Mouse (Mus musculus): ENCODE data around the gene Selenoo. TPM values are rescaled to one million over a fixed set of nuclear protein-coding genes. Genes with fewer than 3 reads are reported as not detected.

The Selenoo gene
- polyA plus RNA-seq, 2 experiments: 7.4 to 8.9 TPM

DNA sequence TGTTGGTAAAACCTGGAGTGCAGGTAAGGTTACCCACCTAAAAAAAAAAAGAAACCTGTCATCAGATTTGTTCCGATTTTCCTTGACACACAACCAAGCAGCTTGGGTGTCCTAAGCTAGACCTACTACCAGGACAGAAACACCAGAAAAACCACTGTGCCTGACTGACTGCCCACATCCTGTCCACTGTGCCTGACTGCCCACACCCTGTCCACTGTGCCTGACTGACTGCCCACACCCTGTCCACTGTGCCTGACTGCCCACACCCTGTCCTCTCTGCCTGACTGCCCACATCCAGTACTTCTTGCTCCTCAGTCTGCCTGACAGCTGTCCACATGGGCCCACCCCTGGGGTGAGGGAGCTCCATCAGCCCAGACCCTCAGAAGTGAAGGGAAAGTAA lies 18.1 kb downstream of the Selenoo start:
- Histone ChIP-seq H3K27me3 (ENCODE audit: control insufficient read depth, insufficient read depth, low read length) (no peaks in the 10 kb centered on the region), H3K9me3 (ENCODE audit: control insufficient read depth, low read length) (no peaks in the 10 kb centered on the region), H3K9ac (replicated peaks) (no peak overlapping the region), H3K36me3 (replicated peaks; ENCODE audit: control insufficient read depth, insufficient read depth, low read depth) (peaks cover 58% of the 10 kb centered on the region), H3K4me1 (replicated peaks; ENCODE audit: control insufficient read depth in 2 of 2, insufficient read depth in 2 of 2, low read length in 1 of 2) (no peaks in the 10 kb centered on the region), H3K4me2 (ENCODE audit: low read depth) (no peak overlapping the region), H3K27ac (no peak overlapping the region), H3K4me3 (ENCODE audit: insufficient read depth in 1 of 2, low read depth in 2 of 2, low read length in 2 of 2) (no peak overlapping the region)
- TF ChIP-seq CTCF (IDR thresholded peaks at IDR 0.05; ENCODE audit: low read depth): no peak
- TF ChIP-seq EP300 (IDR thresholded peaks at IDR 0.05; ENCODE audit: low read depth): no peak
- ATAC-seq (ENCODE audit: insufficient read depth) (no peak), DNase-seq (ENCODE audit: low read depth in 3 of 3, low spot score in 3 of 3) (no peak)
- WGBS (ENCODE audit: insufficient replicate concordance): 88% methylated on average over 1 of the region's 1 CpGs

GRCm38 (mm10) chr15:89110147-89110546 lies 21.3 kb downstream of the Selenoo start:
- H3K9me3 ChIP-seq (ENCODE audit: control insufficient read depth, low read length): no peaks in the 10 kb centered on the region
- no peaks in the 10 kb centered on the region for H3K27me3 ChIP-seq (ENCODE audit: control insufficient read depth, insufficient read depth, low read length)
- DNase-seq (ENCODE audit: low read depth in 3 of 3, low spot score in 3 of 3): no peak
- WGBS (ENCODE audit: insufficient replicate concordance): 72% methylated on average over 9 of the region's 9 CpGs
- H3K27ac ChIP-seq: no peak overlapping the region
- TF ChIP-seq EP300 (IDR thresholded peaks at IDR 0.05; ENCODE audit: low read depth): no peak
- H3K36me3 ChIP-seq (replicated peaks; ENCODE audit: control insufficient read depth, insufficient read depth, low read depth): peaks cover 49% of the 10 kb centered on the region
- H3K4me3 ChIP-seq (ENCODE audit: insufficient read depth in 1 of 2, low read depth in 2 of 2, low read length in 2 of 2): no peak overlapping the region
- H3K4me1 ChIP-seq (replicated peaks; ENCODE audit: control insufficient read depth in 2 of 2, insufficient read depth in 2 of 2, low read length in 1 of 2): no peaks in the 10 kb centered on the region
- ATAC-seq (ENCODE audit: insufficient read depth): no peak
- H3K9ac ChIP-seq (replicated peaks): no peak overlapping the region
- H3K4me2 ChIP-seq (ENCODE audit: low read depth): no peak overlapping the region

- H3K9ac ChIP-seq (replicated peaks): no peak overlapping the region
- TF ChIP-seq EP300 (IDR thresholded peaks at IDR 0.05; ENCODE audit: low read depth) (no peak), CTCF (IDR thresholded peaks at IDR 0.05; ENCODE audit: low read depth) (peak; percentile 31; the same call in 1 of the 2 replicates)
- no peak overlapping the region for H3K4me2 ChIP-seq (ENCODE audit: low read depth)
- H3K4me1 ChIP-seq (replicated peaks; ENCODE audit: control insufficient read depth in 2 of 2, insufficient read depth in 2 of 2, low read length in 1 of 2): peaks cover 4 to 14% of the 10 kb centered on the region in 2 experiments; a peak in 3 of 4 replicates
- ATAC-seq (ENCODE audit: insufficient read depth) (no peak), DNase-seq (ENCODE audit: low read depth in 3 of 3, low spot score in 3 of 3) (no peak)
- no peak overlapping the region for H3K27ac ChIP-seq
- no peaks in the 10 kb centered on the region for H3K27me3 ChIP-seq (ENCODE audit: control insufficient read depth, insufficient read depth, low read length)
- H3K9me3 ChIP-seq (ENCODE audit: control insufficient read depth, low read length): no peaks in the 10 kb centered on the region
- no peak overlapping the region for H3K4me3 ChIP-seq (ENCODE audit: insufficient read depth in 1 of 2, low read depth in 2 of 2, low read length in 2 of 2)
- peaks cover 33% of the 10 kb centered on the region for H3K36me3 ChIP-seq (replicated peaks; ENCODE audit: control insufficient read depth, insufficient read depth, low read depth)
Observed at GRCm38 (mm10) chr15:89118007-89118406, 29.1 kb downstream of the Selenoo start.

DNA sequence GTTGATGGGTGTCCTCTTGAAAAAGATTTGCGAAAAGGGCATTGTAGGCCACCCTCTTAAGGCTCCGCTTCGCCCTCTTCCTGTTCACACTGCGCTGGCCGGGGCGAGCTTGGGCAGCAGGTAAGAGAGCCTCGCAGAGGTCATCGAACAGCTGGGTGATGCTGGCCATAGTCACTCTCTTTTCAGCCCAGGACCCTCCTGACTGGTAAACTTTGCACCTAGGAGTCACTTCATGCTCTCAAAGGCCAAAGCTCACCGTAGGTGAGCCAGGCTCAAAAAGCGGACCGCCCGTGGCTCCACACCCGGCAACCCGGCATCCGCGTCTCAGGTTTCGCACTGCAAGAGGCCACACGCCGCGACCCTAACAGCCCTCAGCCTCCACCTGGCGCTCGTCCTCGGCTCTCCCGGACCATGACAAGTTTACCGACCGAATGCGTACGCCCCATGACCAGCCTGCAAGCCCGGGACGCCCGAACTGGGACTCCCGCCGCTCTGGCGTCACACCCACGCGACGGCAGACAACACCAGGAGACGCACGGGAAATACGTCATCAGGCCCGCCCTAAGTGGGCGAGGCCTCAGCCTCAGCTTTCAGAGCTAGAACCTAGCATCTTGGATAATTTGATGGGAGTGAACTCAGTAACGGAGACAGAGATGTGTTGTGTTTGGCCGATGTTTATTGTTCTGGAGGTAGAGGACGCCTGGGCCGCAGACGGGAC lies 33.9 kb downstream of the Selenoo start, which contains the start of gene Tubgcp6:
Tubgcp6 (minus strand) TSS at position 464 of the 718 bp plus-strand sequence.
- H3K4me1 ChIP-seq (replicated peaks; ENCODE audit: control insufficient read depth in 2 of 2, insufficient read depth in 2 of 2, low read length in 1 of 2): peaks cover 13 to 21% of the 10 kb centered on the region in 2 experiments
- ATAC-seq (ENCODE audit: insufficient read depth): peak; percentile 90

GRCm38 (mm10) chr15:89123595-89123994 lies 34.7 kb downstream of the Selenoo start:
- Histone ChIP-seq H3K36me3 (replicated peaks; ENCODE audit: control insufficient read depth, insufficient read depth, low read depth) (peaks cover 8% of the 10 kb centered on the region), H3K4me3 (ENCODE audit: insufficient read depth in 1 of 2, low read depth in 2 of 2, low read length in 2 of 2) (peak overlapping the region; percentile 90 to 95), H3K9me3 (ENCODE audit: control insufficient read depth, low read length) (no peaks in the 10 kb centered on the region), H3K27ac (peak overlapping the region; percentile 59), H3K27me3 (ENCODE audit: control insufficient read depth, insufficient read depth, low read length) (no peaks in the 10 kb centered on the region), H3K4me2 (ENCODE audit: low read depth) (peak overlapping the region; percentile 91), H3K9ac (replicated peaks) (peak overlapping the region; percentile 89), H3K4me1 (replicated peaks; ENCODE audit: control insufficient read depth in 2 of 2, insufficient read depth in 2 of 2, low read length in 1 of 2) (peaks cover 16 to 21% of the 10 kb centered on the region in 2 experiments)
- no peak for TF ChIP-seq EP300 (IDR thresholded peaks at IDR 0.05; ENCODE audit: low read depth)
- peak; percentile 56 for TF ChIP-seq CTCF (IDR thresholded peaks at IDR 0.05; ENCODE audit: low read depth)
- no peak for DNase-seq (ENCODE audit: low read depth in 3 of 3, low spot score in 3 of 3)
- 45% methylated on average over 11 of the region's 11 CpGs for WGBS (ENCODE audit: insufficient replicate concordance)
- no peak for ATAC-seq (ENCODE audit: insufficient read depth)

More for the DNA sequence above, 33.9 kb downstream of the Selenoo start, which contains the start of gene Tubgcp6:
- H3K4me2 ChIP-seq (ENCODE audit: low read depth): peak within 1 kb of the TSS; percentile 91
- peak; percentile 91 to 93 (median 92) for DNase-seq (ENCODE audit: low read depth in 3 of 3, low spot score in 3 of 3)
- H3K9ac ChIP-seq (replicated peaks): peak within 1 kb of the TSS; percentile 89
- no peaks in the 10 kb centered on the region for H3K9me3 ChIP-seq (ENCODE audit: control insufficient read depth, low read length)
- peak within 1 kb of the TSS; percentile 59 for H3K27ac ChIP-seq
- WGBS (ENCODE audit: insufficient replicate concordance): under 1% methylated on average over 47 of the region's 47 CpGs
- H3K36me3 ChIP-seq (replicated peaks; ENCODE audit: control insufficient read depth, insufficient read depth, low read depth): peaks cover 11% of the 10 kb centered on the region
- peak within 1 kb of the TSS; percentile 90 to 95 for H3K4me3 ChIP-seq (ENCODE audit: insufficient read depth in 1 of 2, low read depth in 2 of 2, low read length in 2 of 2)
- TF ChIP-seq EP300 (IDR thresholded peaks at IDR 0.05; ENCODE audit: low read depth) (no peak), CTCF (IDR thresholded peaks at IDR 0.05; ENCODE audit: low read depth) (0 out of 2 replicates have a peak, but pooled peaks have one; percentile 2)
- H3K27me3 ChIP-seq (ENCODE audit: control insufficient read depth, insufficient read depth, low read length): no peaks in the 10 kb centered on the region
